Mouse (Mus musculus) spleen, postnatal 4 days (tissue): ENCODE data around the gene Ciz1.

Source experiments
- DNase-seq, 2 experiments: peaks; one replicate each; pipeline ENCODE4 v3.0.0; 2022; ENCODE audit warnings: low spot score in 2 of 2

Gene Ciz1

DNA sequence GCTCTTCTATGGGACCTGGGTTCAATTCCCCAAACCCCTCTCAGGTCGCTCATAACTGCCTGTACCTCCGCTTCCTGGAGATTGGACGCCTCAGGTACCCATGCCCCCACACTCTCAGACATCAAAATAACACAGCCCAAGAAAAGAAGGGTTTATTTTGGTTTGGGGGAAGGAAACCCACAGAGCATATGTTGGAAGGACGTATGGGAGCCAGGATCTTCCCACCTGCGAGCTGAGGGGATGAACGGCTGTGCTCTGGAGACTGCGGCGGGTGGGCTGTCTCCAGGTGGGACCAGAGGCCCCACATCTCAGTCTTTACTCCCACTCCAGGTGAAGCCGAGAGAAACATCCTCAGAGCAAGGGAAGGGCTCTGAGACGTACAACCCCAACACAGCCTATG is 24.8 kb downstream of the Ciz1 start:
- no peak for DNase-seq

DNA sequence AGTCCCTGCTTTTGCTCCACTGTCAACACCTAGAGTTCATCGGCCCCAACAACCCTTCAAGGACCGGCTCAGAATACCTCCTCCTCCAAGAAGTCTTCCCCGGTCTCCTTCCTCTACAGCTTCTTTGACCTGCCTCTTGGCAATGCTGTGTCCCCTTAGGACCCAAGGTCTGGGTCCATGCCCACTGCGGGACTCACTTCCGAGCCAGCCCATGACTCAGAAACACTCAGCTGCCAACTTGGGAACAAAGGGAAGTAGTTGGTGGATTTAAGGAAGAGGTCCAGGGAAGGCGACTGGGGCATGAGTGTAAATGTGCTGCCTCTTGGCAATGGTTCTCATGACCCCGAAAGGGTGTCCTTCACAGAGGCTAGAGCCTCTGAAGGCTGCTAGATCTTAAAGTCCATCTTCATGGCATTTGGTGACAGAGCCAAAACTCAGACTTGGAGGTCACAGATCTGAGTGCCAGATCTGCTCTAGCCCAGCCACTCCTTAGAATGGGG is 27.9 kb downstream of the Ciz1 start:
- no peak for DNase-seq

DNA sequence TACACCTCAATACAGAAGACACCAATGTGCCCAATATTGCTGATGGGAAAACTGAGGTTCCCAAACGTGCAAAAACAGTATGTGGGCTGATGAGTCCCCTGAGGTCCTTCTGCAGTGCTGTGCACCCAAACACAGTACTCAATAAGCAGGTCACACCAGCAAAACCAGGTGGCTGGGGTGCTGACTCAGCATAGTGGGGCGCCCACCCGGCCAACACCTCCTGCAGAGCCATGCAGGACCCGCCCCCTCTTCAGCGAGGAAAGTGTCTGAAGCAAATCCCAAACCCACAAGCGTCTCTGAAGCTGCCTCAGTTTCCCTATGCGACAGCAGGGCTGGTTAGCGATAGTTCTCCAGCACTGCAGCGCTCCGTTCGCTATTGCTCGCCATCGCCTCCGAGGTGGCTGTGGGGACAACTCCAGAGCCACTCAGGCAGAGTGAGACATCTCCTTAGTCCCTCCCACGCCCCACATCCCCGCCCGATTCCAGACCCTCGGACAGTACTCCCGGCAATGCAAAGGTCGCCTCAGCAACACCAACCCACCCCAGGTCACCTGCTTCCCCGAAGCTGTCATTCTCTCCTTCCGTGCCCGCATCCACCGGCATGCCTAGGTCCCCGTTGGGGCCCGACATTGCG is 29.1 kb downstream of the Ciz1 start:
- DNase-seq, result peak in 1 of 2 experiments; percentile 42

DNA sequence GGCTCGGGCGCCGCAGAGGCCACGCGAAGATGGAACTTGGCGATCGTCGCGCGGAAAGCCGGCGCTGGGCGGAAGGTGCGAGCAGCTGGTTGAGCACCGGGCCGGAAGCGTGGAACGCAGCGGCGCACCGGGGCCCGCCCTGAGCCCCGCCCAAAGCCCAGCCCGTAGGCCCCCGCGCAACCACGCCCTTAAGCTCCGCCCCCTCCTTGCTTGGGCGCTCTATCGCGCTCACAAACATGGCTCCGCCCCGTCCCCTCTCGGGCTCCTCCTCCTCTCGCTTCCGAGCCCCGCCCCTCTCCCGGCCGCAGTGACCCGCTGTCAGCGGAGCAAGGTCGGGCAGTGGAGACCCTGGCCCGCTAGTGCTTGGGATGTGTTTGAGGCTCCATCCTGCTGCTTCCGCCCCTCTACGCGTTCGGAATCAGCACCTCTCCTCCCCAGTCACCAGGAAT is 29.7 kb downstream of the Ciz1 start, which contains the start of gene 1110008P14Rik:
Gene 1110008P14Rik (minus strand): TSS at position 164 of the 449 bp plus-strand sequence.
- peak; percentile 98 to 99 for DNase-seq

DNA sequence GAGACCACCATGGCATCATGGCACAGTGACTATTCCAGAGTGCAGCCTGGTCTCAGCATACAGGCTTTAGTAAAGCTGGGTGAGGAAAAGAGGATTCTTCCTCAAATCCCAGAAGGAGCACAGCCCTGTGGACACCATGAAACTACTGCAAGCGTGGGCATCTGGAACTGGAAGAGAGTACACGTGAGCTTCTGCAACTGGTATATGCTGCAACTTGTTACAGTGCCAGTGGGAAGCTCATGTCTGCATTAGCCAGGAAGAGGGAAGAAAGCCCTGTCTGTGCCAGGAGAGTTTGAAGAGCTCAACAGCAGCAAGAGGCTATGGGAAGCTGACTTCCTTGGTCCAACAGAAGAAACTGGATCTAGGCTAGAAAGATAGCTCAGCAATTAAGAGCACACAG is 30.6 kb downstream of the Ciz1 start:
- no peak for DNase-seq

DNA sequence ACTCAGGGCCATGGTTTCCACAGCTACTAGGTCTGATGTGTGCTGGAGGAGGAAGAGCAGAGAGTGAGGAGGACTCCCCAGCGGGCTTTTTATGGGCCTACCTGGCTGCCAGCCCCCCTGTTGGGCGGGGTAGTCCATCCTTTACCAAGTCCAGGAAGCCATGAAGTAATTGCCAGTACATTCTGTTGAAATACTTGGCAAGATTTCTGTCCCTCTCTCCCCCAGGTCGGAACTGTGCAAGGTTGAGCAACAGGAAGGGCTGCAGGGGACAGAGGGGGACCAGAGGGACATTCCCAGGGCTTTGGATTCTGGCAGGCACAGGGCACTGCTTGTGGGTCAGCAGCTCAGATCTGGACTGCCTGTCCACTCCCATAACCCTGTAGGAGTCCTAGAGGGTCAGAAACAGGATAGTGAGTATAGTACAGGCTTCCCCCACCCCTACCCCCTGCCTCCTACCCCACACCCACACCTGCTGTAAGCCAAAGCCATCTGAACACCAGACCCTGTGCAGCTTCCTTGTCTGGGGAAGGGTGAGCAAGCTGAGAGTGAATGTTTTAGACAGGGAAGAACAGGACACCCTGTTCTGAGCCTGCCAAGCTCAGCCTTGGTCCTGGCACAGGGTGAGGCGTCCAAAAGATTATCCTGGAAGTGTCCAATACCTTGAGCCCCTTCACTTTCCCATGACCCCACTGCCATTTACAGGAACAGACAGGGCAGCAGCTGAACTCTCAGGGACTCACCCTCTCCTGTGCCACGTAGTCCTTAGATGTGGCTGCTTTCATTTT is 35.8 kb downstream of the Ciz1 start, which contains the start of gene Lcn2:
Gene Lcn2 (minus strand): TSS at position 547 of the 785 bp plus-strand sequence.
- no peak for DNase-seq

DNA sequence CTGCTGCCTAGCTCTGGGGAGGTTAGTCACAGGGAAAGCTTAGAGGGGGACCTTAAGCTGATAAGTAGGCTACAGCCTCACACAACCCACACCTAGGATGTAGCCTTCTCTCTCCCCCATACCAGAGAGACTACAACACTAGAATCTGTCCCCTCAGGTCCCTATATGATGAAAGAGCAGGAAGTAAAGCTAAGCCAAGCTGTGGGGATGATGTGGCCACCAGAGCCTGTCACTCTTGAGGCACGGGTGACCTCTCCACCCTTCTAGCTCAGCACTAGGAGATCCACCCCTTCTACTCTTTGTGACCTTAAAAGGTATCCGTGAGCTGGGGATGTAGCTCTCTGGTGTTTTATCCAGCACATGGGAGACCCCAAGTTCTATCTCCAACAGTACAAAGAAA is 37.0 kb downstream of the Ciz1 start:
- DNase-seq, result no peak

DNA sequence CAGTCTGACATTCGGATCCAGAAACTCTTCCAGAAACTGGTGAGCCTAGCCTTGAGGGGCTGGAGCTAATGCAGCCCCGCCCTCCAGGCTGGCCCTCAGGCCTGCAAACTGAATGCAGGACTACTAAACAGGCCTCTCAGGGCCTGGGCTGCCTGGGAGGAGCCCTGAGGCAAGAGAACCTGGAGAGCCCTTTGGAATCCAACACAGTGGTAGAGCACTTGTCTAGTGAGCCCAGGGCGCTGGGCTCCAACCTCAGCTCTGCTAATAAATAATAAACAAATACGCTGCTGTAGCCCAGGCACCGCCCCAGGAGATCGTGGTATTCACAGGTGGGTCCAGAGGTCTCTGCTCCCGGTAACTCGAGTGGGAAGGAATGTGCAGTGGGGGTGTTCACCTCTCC is 38.7 kb downstream of the Ciz1 start:
- DNase-seq, result no peak

DNA sequence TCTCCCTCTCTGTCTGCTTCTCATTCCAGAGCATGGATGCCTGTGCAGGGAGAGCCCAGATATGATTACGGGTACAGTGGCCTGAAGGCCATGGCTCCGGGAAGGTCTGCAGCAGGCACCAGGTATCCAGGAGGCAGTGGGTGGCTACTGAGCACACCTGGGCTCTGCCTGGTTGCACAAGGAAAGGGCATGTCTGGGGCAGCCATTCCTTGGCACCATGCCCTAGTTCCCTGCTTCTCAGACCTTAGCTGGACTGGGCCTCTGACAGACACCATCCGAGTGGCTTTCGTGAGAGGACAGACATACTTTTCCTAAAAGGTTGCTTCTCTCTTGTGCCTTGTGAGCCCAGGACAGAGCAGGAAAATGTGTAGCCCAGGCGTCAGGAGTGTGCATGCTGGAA is 39.9 kb downstream of the Ciz1 start:
- DNase-seq, result no peak

DNA sequence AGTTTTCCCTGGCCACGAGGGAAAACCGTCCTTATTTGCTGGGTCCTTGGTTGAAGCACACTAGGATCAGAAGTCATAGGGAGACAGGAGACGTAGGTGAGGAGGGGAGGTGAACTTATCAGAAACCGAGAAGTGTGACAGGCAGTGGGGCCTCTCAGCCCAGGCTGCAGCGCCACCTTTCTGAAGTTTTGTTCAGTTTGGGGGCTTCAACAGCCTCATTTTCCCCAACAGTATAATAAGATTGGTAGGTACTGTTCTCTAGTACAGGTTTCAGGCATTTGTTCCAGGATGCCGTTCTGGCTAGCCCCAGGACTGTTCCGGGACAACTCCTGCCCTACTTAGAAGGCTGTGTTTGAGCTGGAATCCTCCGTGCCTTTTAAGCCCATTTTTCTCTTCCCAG is 42.8 kb downstream of the Ciz1 start:
- peak; percentile 59 to 76 for DNase-seq

DNA sequence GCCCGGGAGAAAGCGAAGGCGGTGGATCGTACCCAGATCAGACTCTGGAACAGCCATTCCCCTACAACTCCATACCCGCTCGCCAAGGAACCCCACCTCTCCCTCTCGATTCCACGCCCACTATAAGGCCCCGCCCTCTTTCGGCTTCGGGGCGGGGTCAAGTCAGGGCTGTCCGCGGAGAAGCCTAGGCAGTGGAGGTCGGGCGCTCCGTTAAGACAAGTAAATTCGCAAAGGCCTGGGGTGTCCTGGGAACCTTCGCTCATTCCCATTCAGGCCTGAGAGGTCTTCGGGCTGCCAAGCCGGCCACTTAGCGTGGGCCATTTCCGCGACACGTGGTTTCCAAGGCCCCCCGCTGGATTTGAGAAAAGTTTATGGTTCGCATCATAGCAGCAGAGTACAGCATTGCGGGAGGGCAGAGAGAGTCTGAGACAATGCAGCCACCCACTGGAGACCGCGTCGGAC is 43.4 kb downstream of the Ciz1 start, which contains the start of gene Ptges2:
Gene Ptges2 (plus strand): TSS at position 413 of the 462 bp plus-strand sequence.
- DNase-seq, result peak; percentile 93 to 95

DNA sequence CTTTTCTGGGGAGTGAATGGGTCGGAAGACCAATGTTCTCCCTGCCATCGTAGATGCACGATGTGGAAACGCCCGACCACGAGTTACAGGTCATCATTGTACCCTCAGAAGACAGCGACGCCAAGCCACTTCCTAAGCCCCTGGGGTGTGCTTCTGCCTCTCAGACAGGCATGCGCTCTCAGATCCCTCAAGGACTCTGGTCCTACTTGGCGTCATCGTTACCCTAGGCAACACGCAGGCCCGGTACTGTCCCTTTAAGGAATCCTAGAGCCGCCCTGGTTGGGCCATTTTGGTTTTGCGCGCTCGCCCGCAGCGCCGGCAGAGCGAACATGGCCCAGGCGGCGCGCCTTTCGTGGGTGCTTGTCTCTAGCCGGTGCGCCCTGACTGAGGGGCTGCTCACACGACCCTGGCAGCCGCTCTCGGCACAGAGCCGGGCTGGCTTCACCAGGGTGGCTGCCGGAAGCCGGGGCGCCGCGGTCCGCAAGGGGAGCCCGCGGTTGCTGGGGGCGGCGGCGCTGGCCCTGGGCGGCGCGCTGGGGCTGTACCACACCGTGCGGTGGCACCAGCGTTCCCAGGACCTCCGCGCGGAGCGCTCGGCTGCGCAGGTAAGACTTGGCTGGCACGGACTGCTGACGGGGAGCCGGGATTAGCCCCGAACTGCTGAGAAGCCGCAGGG is 44.0 kb downstream of the Ciz1 start:
- peak; percentile 79 to 89 for DNase-seq

DNA sequence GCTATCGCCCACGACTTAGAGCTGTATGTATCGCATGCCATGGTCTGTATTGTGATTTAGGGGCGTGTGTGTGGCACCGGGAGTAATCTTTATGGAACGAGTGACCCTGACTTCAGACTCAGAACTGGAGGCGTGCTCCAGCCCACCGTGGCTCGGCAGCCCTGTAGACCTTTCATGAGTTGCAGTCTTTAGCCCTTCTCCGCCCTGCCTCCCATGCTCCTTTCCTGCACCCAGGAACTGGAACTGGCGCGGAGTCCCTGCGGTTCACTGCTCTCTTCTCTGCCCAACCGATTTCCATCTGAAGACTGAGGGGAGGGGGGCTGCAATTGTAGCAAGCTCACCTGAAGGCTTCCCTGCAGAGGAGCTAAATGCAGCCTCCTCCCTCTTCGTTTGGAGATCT is 44.6 kb downstream of the Ciz1 start:
- no peak for DNase-seq

DNA sequence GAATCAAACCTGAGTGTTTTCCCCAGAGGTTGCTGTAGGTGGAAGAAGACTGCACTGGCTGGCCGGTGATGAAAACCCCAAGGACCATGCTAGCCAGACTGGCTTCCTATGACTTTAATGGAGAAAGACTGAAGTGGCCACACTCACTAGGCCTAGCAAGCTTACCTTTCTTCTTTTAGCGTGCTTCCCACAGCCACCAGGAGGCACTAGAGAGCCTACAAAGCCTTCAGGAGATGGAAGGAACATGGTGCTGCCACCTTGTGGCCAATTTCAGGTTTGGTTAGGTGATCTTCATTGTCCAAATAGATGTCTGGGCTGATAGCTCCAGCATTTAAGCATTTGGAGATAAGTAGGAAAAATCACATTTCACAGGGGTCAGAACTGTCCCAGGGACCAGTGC is 52.5 kb downstream of the Ciz1 start:
- DNase-seq, result peak; percentile 93 to 99

DNA sequence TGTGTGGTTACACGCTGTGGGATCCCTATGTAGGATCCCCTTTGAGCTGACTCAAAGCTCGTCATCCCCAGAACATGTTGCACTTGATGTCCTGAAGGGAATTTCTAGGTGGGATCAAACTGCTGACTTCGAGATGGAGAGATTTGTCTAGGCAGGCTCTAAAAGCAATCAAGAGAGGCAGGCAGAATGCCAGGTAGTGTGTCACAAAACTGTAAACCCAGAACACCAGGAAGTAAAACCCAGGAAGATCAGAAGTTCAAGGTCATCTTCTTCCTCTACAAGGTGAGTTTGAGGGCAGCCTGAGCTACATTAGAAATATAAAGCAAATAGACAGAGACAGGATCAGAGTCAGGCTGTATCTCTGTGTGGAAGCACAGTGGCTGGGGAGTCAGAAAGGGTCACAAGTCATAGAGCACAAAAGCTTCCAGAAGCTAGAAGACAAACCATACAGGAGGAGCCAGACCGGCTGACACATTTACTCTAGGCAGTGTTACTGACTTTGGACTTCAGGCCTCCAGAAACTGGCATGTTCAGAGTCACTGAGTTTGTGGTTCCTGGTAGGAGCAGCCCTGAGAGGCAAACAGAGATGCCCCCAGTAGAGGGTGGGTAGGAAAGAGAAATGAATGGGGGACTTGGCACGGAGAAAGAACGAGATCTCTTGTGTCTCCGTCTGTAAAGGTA is 55.2 kb downstream of the Ciz1 start:
- DNase-seq, result no peak

DNA sequence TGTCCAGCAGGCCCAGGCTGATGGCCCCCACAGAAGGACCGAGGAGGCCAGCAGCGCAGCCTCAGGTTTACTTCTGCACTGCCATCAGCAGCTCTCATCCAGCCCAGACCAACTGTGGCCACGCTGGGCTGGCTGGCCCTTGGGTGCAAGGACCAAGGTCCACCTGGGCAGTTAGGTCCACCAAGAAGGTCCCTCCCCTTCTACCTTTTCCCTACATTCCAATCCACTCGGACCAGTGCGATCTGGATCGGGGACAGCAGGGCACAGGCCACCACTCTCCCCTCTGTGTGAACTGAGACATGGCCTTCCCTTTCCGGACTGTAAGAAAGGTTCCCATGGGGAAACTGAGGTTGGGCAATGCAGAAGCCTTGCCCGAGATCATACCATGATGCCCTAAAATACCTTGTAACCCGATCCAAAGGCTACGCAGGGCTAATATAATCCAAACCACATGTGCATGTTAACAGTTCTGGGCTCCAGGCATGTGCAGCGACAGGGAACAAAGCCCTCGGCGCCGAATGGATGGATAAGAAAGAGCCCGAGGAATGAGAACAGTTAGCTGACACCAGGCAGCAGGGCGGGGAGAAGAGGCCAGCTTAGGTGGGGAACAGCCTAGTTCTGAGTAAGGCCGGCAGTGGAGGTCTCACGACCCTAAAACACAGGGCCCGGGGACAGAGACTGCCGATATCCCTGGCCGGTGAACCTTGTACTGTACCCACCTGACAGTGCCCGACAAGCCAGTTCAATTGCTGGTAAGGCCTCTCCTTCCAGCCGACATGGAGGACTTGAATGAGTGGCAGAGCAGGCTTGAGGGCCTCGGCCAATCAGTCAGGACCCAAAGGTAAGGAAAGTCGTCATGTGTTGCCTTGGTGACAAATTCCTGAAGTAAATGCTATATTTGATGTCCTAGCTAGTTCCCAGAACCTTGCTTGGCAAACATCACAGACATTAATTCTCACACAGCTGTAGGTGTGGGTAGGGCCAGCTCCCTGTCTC is 56.6 kb downstream of the Ciz1 start:
- DNase-seq, result no peak

DNA sequence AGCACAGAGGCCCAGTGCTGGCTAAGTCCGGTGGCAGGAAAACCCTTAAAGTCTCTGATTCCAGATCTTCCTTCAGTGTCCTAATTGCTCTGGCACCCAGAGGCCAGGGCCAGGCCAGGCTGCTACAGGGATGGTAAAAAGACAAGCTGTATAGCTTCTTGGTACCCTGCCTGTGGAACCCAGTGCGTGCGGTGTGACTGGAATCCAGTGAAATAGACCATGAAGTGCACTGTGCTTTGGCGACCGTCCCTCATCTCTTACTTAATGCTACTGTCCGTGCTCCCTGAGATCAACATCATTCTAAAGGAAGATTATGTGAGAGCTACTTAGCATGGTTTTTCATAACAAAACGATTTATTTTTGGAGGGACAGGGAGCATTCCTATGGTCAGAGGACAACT is 59.3 kb downstream of the Ciz1 start:
- DNase-seq, result no peak

DNA sequence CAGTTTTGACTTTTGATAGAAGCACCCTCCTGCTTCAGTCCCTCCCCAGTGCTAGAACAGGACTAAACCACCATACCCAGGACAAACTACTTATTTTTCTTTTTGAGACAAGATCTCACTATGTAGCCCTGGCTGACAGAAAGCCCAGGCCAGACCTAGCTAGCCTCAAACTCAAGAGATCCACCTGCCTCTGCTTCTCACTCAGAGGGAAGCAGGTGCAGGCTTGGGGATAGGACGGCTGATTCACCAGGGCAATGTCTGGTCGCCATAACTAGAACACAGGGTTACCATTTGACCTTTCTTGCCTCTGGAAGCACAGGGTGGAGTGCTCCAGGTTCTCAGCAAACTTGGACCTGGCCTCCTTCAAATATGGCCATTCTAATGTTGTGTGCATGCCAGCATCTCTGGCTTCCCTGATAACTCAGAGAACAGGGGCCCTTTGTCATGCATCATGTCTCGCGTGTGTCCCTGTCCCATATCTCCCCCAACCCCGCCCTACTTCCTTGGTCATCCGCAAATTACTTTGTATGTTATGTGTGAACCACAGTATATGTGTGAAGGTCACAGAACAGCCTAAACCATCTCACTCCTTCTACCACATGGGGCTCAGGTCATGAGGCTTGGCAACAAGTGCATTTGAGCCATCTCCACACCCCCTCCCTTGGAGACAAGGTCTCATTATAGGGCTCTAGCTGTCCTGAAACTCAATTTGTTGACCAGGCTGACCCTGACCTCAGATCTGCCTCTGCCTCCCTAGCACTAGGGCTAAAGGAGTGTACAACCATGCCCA is 60.8 kb downstream of the Ciz1 start:
- DNase-seq, result no peak

DNA sequence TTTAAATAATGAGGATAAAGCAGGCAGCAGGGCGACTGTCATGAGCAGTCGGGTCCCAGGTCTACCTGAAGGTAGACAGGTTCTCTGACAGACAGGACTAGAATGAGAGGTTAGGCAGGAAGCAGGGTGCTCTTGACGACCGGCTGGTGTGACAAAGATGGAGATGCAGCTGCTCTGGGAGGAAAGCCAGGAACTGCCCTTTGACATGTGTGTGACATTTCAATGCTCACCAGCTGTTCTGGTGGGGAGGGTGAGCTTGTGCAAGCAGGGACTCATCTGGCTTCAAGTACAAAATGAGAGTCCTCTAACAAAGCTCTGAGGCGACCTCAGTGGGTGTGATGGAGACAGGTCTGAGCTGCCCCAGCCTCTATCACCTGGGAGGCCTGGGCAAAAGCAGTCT is 61.8 kb downstream of the Ciz1 start:
- no peak for DNase-seq

DNA sequence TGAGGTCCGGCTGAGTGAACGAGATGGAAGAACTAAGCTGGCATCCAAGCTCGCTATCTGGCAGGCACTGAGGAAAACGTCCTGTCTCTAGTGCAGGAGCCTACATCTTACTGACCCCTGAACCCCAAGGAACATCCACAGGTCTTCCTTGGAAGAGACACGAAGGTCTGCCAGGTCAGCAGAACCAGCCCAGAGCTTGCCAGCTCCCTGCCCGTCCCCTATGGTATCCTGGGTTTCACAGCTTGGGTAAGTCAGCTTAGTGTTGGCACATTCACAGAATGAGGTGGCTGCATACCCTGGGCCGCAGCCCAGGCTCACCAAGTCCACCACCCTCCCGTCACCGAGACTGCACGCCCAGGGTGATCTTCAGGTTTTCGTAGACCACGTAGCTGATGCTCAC is 63.7 kb downstream of the Ciz1 start:
- no peak for DNase-seq
